Mouse (Mus musculus) Muller cell, postnatal 12 days (primary cell): ENCODE measurements around the gene Camp.
"Not testable (repeated sequence)": the region's sequence is repeated elsewhere in the genome, so short reads cannot be mapped to it uniquely, and the experiment has no call there.

ENCODE experiments used
- DNase-seq: peaks from one replicate; pipeline ENCODE4 v3.0.0-alpha.2; 2015; ENCODE audit errors: inconsistent ontology term

Gene Camp

DNA sequence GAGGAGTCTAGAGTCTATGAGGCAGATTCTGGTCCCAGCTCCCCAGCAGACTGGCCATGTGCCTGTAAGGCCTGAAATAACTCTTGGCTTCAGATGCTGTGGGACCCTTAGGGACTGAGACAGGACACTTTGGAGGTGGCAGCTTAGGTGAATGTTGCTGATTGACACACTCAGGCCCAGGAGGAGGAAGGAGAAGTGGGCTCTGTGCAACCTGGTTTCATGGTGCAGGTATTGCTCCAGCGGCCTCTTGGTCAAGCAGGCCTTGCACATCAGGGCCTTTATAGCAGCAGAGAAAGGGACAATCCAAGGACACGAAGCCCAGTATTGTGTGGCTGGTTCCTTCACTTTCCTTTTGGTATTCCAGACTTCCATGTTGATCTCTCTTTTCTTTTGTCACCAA lies 4.9 kb upstream of the Camp start:
- no peak for DNase-seq

DNA sequence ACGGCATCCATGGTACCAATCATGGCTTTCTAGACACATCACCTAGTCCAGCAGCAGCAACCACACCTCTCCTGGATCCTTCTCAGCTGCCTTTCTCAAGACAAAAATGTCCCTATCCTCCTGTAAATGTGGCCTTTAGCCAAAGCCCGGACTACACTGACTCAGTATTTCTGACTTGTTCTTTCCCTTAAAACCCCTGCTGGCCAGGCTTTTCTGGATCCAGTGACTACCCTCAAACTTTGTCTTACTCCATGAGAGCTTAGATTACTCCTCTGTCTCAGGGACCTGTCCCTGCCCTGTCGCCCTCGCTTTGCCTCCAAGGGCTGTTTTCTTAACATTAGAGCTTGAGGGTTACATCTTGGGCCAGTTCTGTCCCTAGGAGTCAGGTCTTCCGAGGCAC lies 682 bp upstream of the Camp start:
- DNase-seq: no peak

DNA sequence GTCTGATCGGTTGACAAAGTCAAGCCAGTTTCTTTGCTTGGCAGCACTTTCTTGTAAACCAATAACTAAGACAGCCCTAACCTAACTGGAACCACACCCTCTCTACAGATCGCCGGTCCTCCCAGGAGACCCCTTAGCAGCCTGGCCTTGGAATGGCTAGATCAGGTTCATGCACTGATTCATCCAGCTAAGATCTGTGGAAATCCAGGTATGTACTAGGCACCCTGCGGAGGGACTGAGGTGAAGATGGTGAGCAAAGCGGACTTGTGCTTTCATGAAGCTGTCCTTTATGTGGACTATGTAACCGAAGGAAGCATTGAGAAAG lies 16.4 kb downstream of the Camp start:
- DNase-seq: no peak

DNA sequence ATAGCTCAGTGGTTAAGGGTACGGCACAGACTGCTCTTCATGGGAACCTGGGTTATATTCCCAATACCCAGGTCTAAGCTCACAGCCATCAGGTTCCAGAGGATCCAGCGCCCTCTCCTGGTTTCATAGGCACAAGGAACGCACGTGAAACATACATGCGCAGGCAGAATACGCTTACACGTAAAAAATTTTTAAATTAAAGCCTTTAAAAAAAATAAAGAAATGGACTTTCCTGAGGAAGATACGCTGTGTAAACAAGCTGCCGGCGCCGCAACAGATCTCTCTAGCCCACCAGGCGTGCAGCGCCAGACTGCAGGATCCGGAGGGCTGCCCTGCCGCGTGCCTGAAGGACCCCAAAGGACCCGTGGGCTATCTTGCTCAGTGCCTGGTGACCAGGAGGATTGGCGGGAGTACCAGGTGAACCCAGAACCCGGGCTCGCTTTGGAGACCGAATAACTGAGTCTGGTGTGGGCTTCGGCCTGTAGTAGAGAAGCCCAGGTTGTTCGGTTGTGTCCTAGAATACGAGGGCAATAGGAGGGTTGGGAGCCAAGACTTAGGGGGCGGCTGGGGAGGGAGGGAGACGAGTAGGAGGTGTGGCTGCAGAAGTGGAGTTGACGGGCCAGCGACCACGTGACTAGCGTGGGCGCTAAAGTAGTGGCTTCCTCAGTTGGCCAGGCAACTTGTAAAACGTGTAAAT lies 16.9 kb downstream of the Camp start, which contains the start of gene Nme6:
Nme6 (plus strand) TSS at position 359 of the 697 bp plus-strand sequence.
- DNase-seq: peak; percentile 93

DNA sequence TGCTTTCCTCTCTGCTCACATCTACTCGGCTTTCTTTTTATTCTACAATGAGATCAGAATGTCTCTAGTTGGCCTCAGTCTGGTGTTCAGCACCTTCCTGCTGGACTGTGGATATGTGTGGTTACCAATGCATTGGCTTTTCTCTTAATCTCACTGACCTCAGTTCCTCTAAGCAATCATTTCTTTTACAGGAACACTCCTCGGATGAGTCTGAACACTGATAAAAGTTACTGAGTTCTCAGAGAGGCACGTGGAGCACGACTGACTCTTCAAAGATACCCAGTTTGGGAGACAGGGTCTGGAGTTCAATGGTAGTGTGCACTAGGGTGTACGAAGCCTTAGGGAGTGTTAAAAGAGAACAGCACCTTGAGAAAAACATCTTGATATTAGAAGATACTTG lies 23.2 kb downstream of the Camp start:
- DNase-seq: no peak

DNA sequence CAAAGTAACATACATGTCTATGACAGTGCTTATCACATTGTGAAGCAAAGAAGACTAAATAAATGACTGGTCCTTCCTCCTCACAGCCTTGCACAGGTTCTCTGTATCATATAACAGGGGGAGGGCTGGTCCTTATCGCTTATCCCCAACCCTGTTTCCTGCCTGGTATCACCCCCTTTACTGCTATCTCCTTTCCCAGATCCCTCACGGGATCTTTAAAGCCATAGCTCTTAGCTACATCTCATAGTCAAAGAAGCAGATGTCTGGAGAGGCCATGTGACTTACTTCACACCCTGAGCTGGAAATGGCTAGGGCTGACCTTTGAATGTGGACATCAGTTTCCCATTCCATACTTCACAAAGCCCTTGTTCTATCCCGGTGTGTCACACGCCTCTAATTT lies 23.7 kb downstream of the Camp start:
- no peak for DNase-seq

DNA sequence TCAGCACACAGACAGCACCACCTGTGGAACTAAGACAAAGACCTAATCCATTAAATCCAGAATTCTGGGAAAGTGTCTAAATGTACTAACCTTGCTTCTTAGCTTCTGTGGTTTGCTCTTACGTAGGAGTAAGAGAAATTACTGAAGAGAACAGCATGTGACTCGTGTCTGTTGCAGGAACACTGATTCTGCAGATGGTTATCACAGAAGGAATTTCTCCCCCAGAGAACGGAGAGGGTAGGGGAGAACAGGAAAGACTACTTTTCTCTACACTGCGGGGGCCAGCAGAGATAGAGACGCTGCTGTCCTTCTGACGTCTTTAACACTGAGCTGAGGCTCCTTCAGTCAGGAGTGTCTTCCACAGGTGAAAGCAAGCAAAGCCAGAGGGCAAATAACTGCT lies 33.1 kb downstream of the Camp start:
- DNase-seq: no peak

DNA sequence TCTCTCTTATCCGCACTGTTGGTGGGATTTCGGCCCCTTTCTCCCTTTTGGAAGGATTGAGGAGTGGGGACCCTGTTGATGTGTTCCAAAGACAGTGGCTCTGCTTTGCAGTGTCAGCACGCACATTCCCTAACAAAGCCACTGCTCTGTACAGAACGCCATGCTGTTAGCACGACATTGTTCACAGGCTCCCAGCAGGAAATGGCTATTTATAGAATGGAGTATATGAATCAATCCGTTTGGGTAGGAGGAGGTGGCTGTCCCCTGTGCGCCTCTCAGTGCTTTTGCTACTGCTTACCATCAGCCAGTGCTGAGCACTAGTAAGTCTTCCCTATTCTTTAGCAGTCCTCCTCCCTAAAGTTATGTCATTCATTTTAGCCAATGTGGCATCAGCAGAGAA lies 36.0 kb downstream of the Camp start:
- DNase-seq: no peak

DNA sequence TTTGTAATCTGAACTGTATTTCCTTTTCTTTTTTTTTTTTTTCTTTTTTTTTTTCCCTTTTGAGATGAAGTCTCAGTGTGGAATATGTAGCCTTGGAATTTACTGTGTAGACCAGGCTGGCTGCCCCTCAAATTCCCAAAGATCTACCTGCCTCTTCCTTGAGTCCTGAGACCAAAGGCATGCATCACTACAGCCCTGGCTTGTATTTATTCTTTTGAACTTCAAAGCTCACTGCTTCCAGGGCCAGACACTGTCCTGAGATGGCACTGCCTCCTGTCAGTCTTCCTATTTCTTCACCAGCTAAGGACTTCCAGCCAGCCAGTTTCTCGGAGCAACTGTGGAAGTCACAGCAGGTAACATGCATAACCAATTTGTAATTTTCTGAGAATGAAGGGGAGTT lies 37.4 kb downstream of the Camp start, which contains the start of gene Spink8:
Spink8 (plus strand) TSS at position 301 of the 400 bp plus-strand sequence.
- DNase-seq: no peak

DNA sequence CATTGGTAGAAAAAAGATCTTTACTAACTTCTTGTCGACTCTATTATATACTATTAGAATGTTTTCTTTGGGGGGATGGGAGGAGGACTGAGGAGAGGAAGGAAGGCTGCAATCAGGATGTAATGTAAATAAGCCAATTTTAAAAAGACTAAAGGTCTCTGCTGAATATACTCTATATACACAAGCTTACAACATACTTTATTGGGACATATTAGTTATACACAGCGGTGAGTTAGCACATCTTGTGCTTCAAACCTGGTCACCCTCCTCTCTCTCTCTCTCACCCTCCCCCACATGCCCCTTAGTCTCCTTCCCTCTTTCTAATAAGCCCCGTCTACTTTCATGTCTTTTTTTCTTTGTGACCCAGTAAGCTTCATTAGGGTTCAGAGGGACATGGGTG lies 41.5 kb downstream of the Camp start:
- DNase-seq: no peak

DNA sequence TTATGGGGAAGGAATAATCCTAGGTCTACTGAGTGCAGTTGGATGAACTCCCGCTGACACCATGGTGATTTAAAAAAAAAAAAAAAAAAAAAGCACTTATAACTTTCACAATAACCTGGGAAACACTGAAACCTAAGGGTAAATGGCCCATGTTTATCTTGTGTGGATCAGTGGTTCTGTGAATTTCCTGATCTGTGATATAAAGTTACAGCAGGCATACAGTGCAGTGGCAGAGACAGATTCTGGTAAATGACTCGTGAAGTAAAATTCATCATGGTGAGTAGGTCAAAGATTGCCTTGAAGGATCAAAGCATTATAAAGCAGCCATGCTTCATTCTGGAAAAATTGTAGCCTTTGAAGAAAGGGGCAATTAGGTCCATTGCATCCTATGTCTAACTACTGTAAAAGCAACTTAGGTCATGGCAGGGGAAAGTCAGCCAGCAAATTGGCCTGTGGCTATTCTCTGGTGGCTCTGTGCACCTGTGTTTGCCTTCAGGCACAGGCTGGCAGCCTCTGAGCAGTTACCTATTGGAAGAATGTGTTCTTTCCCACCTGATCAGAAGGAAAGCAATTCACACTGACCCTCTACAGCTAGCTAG lies 42.6 kb downstream of the Camp start:
- no peak for DNase-seq

DNA sequence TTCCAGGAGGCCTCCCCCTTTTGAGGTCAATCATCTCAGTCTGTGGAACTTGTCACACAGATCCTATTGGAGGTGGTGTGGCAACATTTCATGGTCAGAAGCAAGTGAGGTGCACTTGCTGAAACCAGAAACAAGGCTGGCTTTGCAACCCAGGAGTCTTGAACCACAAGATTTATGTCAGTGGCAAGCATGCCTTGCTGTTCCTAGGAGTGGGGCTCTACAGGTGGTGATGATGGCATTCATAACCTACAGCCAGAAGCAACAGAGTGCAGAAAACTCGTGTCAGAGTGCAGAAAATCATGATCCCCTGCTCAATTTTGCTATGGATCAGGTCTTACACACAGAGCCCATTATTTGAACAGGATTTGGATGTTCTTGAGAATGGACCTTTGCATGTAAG lies 43.2 kb downstream of the Camp start:
- no peak for DNase-seq

DNA sequence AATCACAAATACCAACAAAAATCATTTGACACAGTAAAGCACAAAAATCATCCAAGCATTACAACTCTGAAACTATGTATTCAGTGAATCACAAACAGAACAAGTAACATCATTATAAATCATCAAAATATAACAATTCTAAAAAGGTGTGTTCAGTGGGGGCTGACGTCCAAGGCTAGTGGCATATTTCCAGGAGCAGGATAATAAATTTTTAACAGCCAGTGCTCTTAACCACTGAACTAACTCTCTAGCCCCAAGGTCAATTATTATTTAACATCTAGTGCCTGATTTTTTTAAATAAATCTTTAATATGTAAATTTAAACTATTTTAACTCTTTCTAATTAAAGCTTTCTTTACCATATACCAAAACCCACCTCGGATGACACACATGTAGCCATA lies 43.8 kb downstream of the Camp start:
- not testable (repeated sequence) for DNase-seq

DNA sequence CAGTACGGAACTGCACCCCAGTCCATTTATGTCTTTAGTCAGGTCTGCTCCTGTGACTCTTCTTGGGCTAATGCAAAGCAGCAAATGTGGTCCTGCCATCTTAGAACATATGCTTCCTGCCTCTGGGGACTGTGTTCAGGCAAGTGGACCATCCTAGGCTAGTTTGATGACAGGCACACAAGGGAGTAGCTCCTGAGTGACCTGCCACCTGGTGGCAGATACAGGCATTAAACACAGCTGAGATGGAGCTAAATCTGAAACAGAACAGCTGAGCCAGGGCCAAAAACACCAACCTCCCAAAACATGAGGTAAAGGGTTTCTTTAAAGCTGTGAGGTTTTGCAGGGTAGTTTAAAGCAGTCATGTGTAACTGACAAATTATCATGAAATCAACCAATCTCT lies 51.4 kb downstream of the Camp start:
- peak; percentile 3 for DNase-seq
